Mouse (Mus musculus): ENCODE results near the gene Crybb1.

Crybb1 gene

DNA sequence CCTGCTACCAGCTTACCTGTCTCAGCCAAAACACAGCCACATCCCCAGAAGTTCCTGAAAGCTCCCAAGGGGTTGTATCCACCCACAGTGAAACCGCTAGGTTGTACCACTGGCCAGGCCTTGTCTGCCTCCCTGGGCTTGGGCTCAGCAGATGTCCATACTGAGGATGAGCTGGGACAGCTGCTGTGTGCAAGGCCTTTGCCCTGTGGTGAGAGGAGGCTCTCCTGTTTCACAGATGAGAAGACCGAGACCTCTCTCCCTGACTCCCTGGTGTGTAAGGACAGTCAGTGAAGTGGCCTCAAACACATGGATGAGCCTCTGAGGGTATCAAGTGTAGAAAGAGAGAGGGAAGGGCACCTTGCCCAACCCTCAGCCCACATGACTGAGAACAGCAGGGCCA is 32.0 kb downstream of the Crybb1 start:
- no peak for DNase-seq

DNA sequence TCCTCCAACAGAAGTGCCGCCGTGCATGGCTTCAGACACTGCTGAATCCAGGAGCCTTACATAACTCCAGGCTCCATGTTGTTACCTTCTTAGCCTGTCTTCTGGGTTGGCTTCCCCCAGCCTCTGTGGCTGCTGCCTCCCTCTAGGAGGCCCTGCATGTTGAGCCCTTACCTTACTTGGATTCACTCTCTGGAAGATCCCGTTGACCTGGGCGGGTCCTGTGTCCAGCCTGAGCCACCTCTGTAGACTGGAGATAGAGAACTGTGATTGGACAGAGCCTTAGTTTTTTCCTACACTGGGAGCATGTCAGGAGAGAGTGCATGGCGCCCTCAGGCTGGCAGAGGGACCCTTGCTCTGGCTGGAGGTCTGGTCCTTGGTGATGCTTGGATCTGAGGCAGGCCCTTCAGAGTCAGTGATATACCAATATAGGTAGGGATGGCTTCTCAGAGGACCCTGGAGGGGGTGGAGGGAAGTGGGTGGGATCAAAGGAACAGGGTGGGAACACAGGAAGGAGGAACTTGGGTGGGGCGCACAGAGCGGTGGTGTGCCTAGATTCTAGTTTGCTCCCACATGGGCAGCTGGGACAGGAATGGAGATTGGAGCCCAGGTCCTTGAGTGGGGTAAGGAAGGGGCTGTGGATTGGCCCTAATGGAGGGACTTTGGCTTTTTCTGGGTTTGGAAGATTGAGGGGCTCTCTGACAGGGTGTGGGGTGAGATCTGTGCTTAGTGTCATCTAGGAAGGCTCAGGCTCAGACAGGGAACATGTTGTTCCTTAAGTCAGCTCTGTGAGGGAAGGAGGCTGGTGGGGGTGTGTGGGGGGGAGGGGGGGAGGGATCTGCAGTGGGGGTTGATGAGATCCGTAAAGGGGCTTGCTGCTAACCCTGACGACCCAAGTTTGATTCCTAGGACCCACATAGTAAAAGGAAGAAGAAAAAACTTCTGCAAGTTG is 32.9 kb downstream of the Crybb1 start:
- no peak for DNase-seq

DNA sequence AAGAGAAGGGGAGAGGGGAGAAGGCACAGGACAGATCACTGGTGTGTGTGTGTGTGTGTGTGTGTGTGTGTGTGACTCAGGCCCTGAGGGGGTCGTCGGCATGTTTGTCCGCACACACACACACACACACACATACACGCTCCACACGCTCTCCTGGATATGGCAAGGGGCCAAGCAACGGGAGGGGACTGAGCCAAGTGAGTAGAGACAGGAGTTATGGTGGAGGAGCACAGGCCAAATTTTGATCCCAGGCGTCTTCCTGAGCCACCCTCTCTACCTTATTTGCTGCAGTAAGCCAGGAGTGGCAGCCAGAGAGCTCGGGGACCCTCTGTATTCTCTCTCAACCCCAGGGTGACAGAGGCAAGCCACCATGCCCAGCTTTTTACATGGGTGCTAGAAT is 33.6 kb downstream of the Crybb1 start:
- no peak for DNase-seq

DNA sequence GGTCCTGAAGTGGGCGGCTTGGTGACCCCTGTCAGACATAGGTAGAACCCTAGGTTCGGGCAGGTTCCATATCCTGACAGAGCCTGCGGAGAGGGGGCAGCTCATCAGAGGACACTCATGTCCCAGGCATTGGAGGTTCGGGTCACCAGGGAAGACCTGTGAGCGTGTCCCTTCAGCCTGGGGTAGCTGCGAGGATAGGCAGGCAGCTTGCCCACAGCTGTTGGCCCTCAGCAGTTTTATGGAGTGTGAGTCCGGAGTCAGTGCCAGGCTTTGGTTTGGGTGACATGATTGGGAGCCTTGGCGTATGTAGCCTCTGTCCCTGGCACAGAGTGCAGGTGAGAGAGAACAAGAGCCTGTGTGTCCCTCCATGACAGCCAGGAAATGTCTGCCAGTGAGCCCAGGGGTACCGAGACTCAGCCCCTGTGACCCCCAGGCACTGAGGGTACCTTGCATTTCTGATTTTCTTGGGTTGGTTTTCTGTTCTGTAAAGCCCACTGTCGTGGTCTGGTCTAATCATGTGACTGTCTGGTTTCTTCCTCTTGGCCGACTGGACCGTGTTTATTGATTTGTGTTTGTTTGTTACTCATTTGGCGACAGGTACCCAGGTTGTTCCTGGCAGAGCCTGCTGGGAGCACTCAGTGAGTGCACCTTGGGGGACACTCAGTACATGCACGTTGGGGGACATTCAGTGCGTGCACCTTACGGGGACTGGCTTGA is 34.4 kb downstream of the Crybb1 start:
- DNase-seq, result no peak

DNA sequence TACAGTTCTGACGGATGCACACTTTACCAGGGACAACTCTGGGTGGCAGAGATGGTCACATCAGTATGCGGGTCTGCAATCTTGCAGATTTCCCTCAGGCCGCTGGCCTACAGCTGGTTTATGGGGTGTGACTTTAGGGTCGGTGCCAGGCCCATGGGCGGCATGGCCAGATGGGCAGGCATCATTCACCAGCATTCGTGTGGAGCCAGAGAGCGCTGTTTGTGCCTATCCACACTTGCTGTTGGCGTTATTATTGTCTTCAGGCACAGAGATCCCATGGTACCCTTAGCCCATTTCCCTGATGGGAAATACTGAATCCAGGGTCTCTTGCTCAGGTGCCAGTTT is 34.9 kb downstream of the Crybb1 start:
- DNase-seq, result no peak

DNA sequence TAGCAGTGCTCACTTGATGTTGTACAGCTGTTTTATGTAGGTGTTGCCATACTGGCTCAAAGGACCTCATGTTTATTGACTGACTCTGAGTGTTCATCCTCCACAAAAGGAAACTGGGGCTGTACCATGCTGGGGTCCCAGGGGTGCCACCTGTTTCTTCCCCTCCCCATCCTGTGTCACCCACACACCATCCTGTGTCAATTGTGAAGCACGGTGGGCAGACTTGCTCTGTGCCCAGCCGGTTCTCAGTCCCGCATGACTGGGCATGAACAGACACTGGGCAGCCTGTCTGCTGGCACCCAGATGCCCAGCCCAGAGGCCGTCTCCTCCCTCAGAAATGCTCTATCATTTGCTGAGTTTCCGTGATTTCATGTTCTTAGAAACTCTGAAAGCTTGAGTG is 36.3 kb downstream of the Crybb1 start:
- peak; percentile 71 to 75 for DNase-seq

DNA sequence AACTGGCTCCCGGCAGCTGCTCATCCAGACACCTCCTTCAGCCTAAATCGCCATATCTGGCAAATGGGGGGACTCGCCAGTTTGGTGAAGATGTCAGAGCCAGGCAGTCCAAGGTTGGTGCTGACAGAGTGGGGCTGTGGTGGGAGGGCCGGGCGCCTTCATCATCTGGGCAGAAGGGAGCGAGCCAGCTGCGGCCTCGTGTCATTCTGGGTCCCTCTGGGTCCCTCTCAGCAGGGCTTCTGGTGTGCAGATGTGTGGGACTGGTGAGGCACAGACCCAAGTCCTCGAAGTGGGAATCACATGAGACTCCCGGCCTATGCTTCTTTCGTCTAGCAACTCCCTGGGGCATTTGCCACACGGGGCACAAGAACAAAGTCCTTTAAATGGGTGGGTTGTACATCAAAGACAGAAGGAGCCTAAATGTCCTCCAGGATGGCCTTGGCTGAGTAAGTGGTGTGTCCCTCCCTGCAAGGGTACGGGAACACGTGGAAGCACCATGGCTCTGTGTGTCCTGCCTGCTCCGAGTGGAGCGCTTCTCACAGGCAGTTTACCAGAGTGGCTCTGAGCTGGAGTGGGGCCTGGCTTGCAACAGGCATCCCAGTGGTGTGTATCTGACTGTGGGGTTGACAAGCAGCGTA is 36.8 kb downstream of the Crybb1 start:
- no peak for DNase-seq

DNA sequence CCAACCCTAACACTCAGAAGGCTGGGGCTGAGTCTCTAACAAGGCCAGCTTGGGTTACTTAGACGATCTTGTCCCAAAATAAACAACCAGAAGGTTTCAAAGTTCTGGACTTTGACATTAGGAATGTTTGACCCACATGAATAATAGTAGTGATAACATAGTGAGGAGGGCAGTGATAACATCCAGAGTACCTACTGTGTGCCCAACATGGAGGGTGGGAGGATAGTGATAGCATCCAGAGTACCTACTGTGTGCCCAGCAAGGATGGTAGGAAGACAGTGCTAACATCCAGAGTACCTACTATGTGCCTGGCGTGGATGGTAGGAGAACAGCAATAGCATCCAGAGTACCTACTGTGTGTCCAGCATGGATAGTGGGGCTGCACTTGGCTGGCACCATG is 38.2 kb downstream of the Crybb1 start:
- no peak for DNase-seq

DNA sequence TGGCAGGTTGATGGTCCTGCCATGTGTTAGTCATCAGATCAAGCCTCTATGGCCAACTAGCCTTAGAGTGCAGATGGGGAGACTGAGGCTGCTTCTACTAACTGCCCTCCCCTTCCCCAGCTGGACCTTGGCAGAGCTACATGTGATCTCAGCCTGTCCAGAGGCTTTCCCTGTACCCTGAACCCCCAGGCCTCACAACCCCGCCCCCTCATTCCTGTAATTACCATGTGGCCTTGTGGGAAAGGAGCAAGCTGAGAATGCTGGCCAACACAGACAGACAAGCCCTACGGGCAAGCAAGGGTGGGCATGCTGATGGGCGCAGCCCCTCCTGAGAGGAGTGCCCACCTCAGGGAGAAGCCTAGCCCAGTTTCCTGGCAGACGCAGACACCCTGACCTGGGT is 39.1 kb downstream of the Crybb1 start:
- no peak for DNase-seq

DNA sequence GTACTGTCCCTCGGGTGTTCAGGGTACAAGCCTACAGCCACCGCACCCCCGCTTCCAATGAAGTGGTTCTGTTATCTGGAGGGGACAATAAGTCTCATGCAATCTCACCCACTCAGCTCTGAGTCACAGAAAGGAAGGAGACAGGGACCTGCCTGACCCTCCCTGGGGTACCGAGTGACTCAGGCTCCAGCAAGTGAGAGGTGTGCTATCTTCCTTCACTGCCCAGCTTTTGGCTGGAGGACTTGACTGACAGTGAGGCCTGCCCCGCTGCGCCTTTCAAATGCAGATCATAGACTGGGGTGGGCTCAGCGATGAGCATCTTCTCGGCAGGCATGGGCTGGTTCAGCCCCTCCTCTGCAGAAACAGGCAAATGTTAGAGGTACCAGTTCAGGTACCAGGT is 39.5 kb downstream of the Crybb1 start:
- DNase-seq, result no peak

DNA sequence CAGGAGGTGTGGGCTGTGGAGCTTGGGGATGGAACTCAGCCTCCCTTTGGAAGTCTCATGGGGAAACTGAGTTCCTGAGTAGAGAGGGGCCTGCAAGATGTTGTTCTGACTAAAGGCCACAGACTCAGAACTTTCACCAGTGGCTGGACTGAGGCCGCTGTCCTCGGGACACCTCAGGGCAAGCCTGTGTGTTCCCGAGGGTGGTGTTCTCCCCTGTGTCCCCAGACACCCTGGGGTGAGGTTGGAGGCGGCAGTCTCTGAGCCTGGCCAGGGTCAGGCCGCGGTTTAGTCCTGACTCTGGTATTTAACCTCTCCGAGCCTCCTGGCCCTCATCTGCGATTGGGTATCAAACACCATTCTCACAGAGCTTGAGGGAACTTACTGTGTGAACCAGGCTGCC is 39.9 kb downstream of the Crybb1 start:
- no peak for DNase-seq

DNA sequence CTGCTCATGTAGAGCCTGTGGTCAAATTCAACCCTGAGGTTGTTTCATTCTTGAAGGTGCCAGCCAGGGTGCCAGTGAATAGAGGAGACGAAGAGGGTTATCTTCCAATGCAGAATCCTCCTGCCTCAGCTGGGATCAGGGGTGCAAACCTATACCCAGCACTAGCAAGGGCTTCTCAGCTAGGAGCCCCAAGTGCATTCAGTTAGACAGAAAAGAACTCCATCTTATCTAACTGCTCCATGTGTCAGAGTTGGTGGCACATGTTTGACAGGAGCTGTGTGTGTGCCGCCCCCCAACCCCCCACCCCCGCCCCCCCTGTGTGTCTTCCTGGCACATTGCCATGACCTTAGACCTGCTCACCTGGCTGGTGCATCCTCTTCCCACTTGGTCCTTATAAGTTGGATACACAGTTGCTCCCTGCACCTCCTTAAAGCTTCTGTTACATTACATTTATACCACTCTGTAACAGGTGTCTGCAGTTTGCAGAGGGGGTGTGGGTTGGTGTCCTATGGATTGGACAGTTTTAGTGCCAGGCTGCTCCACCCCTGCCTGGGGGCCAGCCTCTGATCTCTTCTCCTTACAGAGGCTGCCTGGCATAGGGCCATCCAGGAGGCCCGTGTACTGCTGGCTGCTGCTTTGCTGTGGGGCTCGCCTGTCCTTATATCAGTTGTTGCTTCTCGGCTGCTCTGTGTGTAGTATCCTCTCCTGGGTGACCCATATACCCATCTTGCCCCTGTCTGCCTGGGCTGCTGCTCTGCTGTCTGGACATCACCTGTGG is 41.0 kb downstream of the Crybb1 start:
- DNase-seq, result no peak

DNA sequence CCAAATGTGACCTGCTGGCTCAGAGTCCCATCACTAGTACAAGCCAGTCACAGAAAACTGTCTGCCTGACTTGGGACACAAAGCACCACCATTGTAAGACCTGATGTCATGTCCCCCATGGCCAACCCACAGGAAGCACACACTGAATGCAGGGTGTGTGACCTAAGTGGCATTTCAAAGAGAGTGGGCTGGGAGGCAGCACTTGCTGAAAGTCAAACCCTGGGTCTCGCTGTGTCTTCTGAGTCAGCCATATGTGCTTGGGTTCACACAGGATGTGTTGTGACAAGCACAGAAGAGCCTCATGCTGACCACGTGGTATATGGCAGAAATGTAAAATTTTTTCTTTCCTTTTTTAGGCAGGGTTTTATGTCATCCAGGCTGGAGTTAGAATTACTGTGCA is 41.6 kb downstream of the Crybb1 start:
- peak; percentile 46 to 55 for DNase-seq

DNA sequence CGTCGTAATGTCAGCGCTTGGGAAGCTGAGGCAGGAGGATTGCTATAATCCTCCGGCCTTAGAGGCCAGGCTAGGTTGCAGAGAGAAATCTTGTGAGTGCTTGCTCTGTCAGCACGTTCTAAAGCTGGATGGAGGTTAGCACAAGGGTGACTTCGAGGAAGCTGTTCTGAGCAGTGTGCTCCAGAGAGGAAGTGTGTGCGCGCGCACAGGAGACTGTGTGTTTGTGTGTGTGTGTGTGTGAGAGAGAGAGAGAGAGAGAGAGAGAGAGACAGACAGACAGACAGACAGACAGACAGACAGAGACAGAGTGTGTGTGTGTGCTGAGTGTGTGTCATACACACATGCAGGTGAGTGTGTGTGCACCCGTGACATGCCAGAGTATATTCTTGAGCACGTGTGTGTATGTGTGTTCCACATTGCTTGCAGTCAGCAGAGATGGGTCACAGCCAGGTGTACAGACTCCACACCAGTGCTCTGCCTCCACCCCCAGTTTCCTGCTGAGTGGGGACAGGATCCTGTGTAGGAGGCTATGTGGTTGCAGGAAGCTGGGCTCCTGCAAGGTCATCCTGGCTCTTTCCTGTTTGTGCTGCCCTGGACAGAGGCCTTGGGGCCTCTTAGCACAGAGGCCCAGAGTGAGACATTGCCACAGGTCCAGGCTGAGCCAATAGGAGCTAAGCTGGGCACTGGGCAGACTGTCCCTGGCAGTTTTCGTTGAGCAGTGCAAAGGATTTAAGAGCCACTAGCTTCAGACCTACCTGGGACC is 42.8 kb downstream of the Crybb1 start:
- no peak for DNase-seq

DNA sequence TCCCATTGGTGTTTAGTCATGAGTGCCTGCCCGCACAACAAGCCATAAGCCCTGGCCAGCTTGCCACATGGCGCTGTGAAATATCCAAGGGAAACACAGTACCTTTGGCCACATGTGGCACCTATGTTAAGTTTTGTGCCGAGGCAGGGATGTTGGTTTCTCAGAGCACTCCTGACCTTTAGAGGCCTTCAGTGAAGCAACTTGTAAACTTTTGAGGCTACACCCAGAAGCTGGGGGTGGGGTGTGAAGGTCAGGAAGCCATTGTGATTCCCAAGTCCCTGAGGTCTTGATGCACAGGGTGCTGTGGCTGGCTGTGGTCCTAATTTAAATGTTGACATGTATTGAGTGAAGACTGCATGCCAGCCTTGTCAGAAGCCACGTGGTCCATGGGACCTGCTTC is 43.8 kb downstream of the Crybb1 start:
- no peak for DNase-seq

DNA sequence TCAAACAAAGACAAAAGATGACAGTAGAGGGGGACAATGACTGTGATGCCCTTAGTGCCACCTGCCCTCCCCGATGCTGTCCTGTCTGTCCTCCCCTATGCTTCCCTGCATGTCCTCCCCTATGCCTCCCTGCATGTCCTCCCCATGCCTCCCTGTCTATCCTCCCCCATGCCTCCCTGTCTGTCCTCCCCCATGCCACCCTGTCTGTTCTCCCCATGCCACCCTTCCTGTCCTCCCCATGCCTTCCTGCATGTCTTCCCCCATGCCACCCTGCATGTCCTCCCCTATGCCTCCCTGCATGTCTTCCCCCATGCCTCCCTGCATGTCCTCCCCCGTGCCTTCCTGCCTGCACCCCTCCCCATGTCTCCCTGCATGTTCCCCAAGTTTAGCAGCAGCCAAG is 44.5 kb downstream of the Crybb1 start:
- DNase-seq, result no peak

DNA sequence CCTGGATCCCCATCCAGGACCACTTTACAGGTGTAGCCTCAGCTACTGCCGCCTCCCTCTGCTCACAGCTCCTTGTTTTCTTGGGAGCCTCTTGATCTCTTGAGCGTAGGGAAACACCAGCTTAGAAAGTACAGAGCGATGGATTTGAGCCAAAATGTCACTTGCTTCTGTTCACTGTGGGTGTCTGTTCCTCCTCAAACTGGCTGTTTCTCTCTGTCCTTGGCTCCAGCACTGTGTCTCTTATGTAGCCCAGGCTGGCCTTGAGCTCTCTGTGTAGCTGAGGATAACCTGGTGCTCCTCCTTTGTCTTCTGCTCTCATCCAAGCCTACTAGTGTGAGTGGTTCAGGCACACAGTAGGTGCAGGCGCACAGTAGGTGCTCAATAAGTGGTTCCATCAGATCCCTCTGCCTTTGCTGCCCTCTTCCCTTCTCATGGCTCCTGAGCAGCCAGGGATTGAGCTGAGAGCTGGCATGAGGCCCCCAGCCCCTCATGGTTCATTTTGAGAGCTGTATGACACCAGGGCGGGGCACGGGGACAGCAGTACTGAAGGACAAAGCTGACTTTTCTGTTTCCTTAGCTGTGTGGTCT is 45.2 kb downstream of the Crybb1 start:
- no peak for DNase-seq

DNA sequence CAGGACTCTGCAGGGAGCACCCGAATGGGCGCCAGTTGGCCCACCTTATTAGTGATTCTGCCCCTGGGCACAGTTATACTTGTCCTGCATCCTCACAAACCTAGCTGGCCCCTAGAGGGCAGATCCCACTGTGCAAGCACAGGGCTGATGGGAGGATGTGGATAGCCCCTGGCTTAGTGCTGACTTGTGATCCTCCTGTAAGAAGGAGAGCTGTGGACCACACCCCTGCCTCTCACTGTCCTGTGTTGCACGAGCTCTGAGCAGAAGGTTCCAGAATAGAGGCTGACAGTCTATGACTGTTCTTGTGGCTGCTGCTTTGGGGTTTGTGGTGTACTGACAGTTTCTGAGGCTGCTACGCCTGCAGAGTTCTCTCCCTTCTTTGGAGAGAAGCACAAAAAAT is 46.1 kb downstream of the Crybb1 start:
- DNase-seq, result no peak

DNA sequence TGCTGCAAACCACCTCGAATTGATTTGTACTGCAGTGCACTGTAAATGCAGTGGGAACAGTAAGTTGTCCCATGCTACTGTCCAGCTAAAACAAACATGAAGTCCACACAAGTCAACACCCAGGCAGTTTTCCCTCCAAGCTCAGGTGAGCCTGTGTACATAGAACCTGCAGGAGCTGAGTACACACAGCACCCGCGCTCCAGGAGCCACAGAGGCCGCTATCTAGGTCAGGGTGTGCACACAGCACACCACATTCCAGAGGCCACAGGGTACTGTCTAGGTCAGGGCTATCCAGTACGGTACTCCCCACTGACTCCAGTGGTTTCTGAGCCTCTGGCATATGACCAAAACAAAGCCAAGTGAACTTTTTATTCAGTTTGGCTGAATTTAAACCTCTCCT is 46.7 kb downstream of the Crybb1 start:
- DNase-seq, result no peak

DNA sequence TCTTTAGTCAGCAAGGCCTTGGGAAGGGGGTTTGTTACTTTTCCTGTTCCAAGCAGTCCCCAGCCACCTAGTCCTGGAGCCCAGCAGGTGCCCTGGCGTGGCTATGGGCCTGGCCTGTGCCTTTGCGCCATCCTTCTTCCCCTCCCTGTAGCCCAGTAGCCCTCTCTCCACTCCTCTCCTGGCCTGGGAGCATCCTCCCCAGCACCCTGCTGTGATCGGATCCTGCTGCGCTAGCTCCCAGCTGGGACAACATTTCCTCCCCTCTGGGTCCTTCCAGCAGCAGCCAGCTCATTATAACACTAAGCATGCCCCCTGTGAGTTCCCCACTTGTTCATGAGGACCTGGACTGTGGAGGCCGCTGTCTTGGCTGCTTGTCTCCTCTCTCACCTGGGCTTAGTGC is 50.2 kb downstream of the Crybb1 start:
- DNase-seq, result no peak

DNA sequence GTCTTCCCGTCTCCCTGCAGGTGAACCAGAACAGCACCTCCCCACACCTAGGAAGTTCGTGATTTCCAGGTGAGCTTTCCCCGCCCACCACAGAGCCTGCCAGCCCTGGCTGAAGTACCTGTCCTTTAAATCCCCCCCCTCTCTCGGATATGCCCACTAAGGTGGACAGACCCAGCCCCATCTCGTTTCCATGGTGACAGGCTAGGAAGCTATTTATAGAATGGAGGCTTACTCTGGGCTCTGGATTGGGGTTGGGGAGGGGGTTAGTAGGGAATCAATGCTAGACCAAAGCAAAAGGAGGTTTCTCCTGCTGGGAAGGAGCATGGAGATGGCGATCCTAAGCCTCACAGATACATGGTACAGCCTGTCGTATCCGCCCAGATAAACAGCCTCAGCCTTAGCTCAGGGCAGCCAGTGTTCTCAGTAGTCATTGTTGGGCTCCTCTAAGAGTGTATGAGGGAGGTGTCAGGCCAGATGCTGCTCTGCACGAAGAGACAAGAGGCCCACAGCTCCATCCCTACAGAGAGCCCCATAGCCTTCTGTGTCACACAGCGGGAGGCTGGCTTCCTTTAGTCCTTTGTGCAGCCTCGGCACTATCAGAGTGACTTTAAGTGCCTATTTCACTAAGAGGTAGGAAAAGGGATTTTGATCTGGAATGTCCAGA is 57.7 kb downstream of the Crybb1 start:
- no peak for DNase-seq
